Mouse (Mus musculus) layer of hippocampus, postnatal 36 days (tissue): ENCODE measurements around the gene Agrn. TPM values are rescaled to one million over a fixed set of nuclear protein-coding genes. Genes with fewer than 3 reads are reported as not detected.

ENCODE experiments used
- DNase-seq, 2 experiments: peaks; one replicate each; pipeline ENCODE4 v3.0.0; 2022
- total RNA-seq, 2 experiments: library from RNA; stranded (reverse); gene quantifications; 2 replicates each; pipeline ENCODE4 v1.2.3; 2021

The Agrn gene
- total RNA-seq, result 100 to 1,000 TPM; 142 to 154 TPM

- peak; percentile 42 to 57 for DNase-seq
Observed at GRCm38 (mm10) chr4:156197131-156197828, at the start of gene Agrn. TSS of gene Agrn (minus strand) at chr4:156197488.

DNA sequence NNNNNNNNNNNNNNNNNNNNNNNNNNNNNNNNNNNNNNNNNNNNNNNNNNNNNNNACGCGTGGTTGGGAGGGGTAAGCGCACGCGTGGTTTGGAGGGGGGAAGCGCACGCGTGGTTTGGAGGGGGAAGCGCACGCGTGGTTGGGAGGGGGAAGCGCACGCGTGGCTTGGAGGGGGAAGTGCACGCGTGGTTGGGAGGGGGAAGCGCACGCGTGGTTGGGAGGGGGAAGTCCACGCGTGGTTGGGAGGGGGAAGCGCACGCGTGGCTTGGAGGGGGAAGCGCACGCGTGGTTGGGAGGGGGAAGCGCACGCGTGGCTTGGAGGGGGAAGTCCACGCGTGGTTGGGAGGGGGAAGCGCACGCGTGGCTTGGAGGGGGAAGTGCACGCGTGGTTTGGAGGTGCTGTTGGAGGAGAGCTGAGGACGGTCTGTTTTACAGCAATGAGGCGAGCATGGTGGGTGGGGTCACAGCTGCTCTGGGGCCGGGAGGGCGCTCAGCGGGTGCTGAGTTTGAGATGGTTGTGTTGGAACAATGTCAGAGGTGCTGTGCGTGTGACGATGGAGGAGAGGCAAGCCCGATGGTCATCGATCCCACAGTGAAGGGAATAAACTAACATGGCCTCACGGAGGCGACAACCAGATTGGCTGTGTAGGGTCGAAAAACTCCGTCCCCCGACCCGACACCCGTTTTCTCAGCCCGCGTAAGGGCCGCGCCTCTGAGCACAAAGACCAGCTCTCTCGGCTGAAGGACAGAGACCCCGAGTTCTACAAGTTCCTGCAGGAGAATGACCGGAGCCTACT, 39.6 kb upstream of the Agrn start:
- no peak for DNase-seq

GRCm38 (mm10) chr4:156235808-156236533, 38.7 kb upstream of the Agrn start, which contains the start of gene Noc2l:
TSS of gene Noc2l (plus strand) at chr4:156236010.
- peak; percentile 91 for DNase-seq

GRCm38 (mm10) chr4:156235360-156235770, 38.1 kb upstream of the Agrn start:
- DNase-seq, result no peak

- peak; percentile 65 to 78 for DNase-seq
Observed at GRCm38 (mm10) chr4:156234701-156235213, 37.5 kb upstream of the Agrn start, which contains the start of gene Plekhn1. TSS of gene Plekhn1 (minus strand) at chr4:156234857.

- DNase-seq, result no peak
Observed at GRCm38 (mm10) chr4:156234021-156234501, 36.8 kb upstream of the Agrn start.

DNA sequence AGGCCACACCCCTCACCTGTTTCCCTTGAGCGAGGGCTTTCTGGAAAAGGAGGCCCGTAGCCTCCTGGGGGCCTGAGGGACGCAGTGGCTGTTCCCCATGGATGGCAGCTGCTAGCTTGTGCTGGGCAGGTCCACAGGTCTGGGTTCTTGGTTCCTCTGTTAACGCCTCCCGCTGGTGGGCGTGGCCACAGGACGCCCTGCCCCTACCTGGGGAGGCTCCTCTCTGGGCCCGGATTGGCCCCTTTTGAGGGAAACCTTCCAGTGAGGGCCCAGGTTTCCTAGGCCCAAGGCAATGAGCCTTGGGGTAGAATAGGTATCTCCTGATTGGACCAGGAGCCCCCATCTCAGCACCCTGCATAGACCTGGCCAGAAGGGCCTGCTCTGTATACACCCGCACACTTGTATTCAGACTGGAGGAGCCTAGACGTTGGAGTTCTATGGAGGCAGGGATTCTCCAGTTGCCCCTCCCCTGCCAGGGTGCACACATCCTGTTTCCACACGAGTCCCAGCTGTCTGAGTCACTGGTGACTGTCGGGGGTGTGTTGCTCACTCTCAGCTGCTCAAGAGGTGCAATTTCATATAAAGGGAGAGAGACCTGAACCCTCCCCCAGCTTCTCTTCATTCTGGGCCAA, 31.2 kb upstream of the Agrn start:
- DNase-seq, result no peak

DNA sequence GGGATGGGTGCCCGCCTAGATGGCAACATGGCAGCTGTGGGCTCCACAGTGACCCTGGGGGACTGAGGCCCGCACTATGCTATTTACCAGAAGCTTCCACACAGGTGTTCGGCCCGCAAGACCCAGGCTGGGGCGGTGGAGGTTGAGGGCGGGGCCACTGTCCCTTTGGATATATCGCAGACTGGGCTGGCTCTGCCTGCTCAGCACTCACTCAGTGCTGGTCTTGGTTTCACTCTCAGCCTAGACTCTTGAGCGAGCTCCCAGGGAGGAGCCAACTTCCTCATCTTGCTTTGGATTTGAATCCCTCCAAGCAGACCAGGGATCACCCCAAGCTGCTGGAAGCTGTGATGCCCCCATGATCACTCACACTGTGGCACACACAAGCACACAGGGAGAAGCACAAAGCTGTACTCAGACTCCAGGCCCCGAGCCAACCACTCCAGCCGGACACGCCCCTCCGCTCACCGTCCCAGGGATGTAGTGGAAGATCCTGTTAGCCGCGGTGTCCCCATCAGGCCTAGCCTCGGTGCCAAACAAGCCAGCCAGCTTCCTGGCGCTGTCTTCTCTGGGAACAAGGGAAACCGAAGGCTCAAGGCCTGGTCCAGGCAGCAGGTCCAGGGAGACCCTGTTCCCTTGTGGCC, 30.6 kb upstream of the Agrn start:
- no peak for DNase-seq

DNA sequence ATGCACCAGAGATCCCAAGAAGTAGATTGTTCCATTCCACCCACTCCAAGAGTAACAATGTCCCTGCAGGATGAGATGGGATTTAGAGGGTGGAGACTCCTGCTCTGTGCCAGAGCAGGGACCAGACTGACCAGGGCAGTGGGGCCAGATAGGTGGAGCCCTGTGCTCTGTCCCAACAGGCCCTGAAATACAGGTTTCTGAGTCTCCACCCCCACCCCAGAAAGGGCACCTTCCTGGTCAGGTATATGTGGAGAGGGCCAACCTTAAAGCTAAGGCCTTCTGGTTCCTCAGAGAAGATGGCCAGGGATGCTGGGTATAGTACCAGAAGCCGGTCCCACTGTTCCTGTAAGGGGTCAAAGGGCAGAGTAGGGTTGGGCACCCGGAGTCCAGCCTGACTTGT, 27.0 kb upstream of the Agrn start:
- DNase-seq, result no peak

DNA sequence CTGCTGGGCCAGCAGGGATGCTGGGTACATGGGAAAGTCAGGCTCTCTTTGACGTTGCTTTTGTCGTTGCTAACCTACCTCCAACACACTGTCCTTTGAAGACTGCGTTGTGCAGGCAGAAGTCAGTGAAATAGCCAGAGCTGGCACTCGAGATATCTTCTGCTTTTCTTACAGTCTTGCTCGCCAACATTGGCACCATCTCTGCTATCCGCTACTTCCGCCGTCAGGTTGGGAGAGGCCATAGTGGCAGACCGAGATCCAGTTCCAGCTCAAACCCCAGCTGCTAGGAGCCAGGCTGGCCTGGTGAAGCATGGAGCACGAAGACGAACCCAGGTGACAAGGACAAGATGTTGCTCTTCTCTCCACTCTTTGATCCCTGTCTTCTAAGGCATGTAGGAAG, 22.6 kb upstream of the Agrn start:
- DNase-seq, result no peak

DNA sequence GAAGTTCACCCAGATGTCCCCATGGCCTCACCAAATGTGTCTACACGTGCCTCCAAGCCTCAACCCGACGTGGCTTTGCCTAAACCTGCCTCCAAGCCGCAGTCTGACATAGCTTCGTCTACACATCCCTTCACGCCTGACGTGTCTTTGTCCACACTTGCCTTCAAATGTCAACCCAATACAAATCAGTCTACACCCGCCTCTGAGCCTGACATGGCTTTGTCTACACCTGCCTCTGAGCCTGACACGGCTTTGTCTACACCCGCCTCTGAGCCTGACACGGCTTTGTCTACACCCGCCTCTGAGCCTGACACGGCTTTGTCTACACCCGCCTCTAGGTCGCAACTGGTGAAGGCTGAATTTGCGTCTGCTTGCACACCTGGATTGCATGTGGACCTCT, 20.6 kb upstream of the Agrn start:
- DNase-seq, result no peak

- no peak for DNase-seq
Observed at GRCm38 (mm10) chr4:156217022-156217669, 19.9 kb upstream of the Agrn start.

- DNase-seq, result no peak
Observed at GRCm38 (mm10) chr4:156216196-156216595, 18.9 kb upstream of the Agrn start.

DNA sequence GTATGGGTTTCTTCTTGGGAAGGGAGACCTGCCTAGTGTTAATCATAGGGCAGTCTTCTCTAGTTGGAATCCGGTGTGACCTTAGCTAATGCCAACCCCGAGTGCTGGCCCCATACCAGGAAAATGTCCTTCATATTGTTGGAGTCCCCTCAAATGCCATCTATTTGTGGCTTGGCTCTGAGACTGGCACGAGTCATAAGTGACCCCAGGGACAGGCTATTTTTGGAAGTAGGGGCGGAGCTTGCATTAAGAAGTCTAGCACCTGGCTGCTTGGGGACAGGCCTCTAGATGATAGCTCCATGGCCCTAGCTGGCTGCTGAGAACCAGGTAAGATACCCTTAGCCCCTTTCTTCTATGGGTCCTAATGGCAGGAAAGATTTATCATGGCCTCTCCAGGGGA, 18.4 kb upstream of the Agrn start, which contains the start of gene Perm1:
TSS of gene Perm1 (plus strand) at position 220 of the 400 bp plus-strand sequence.
- DNase-seq, result no peak

GRCm38 (mm10) chr4:156213134-156213533, 15.8 kb upstream of the Agrn start:
- no peak for DNase-seq

GRCm38 (mm10) chr4:156209963-156210635, 12.8 kb upstream of the Agrn start:
- DNase-seq, result no peak

DNA sequence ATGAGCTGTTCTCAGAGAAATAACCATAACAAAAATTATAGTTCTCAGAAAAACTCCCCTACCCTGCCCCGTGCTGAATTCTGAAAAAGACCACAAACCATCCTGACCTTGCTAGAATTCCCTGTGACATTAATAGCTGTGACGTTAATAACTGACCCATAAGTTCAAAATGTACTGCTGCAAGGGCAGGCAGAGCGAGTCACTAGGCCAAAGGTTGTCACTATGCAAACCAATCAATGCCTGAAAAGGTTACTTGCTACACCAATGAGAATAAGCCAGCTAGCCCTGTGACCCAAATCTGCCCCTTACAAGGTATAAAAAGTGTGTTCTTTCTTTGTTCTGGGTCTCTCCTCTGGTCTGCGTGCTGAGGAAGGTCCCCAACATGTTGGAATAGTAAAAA, 11.6 kb upstream of the Agrn start:
- no peak for DNase-seq

- DNase-seq, result no peak
Observed at GRCm38 (mm10) chr4:156203413-156204131, 6.3 kb upstream of the Agrn start.

DNA sequence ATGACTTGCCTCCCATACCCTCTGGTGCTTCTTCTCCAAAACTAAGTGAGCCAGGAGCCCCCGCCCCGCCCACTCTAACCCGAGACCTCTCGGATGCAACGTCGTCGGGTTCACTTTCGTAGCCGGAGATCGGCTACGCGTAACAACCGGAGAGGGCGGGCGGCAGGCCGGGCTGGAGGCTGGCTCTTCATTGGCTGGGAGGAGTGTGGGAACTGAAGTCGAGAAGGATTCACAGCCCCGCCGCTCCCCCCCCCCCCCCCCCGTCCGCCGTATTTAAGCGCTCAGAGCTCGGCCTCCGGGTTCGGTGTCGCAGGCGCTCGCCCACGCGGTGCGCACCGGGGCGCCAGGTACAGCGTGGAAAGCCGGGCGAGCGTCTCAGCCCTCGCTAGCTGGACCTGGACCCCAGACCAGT, 5.7 kb upstream of the Agrn start, which contains the start of gene AW011738:
TSS of gene AW011738 (plus strand) at position 304 of the 412 bp plus-strand sequence.
- DNase-seq, result peak; percentile 52 to 65
